Mouse (Mus musculus): ENCODE results near the gene Olfr355.

The Olfr355 gene

DNA sequence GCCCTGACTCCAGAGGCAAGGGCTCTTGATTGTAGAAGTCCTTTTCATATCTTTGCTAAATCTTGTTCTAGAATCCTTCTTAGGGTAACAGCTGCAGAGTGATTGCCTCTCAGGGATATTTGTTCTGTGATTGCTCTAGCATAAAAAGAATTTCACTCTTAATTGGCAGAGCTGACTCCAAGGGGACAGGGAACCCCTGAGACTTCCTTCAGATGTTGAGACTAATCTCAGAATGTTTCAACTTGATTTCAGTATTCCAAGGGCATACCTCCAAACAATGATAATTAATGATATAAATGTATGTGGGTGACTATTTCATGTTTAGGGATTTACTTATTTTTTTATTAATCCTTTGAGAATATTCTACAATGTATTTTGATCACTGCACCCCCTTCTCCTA, at the start of gene Olfr355:
Gene Olfr355 (minus strand): TSS at position 101 of the 400 bp plus-strand sequence.
- DNase-seq (ENCODE audit: low spot score in 2 of 2): no peak

DNA sequence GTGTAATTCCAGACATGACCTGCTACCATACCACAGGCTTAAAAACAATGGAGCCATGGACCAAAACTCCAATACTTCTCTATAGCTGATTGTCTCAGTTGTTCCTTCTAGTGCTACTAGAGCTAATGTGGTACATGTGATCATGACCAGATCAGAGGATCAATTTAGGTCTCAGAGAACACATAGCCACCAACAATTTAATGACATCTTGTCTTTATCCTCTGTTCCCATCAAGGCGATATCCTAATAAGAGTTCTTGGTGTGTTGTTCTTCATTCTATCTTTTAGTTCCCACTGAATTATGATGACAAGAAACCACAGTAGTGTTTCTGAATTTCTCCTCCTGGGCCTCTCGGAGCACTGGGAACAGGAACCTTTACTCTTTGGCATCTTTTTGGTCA, 8.1 kb upstream of the Olfr355 start, which contains the start of gene Olfr356:
Gene Olfr356 (plus strand): TSS at position 301 of the 400 bp plus-strand sequence.
- DNase-seq (ENCODE audit: low spot score in 2 of 2): no peak

- DNase-seq (ENCODE audit: low spot score in 2 of 2): no peak
Measured at GRCm38 (mm10) chr2:36905380-36905779, 23.3 kb downstream of the Olfr355 start, which contains the start of gene Olfr354. Olfr354 (plus strand) TSS chr2:36905680.

DNA sequence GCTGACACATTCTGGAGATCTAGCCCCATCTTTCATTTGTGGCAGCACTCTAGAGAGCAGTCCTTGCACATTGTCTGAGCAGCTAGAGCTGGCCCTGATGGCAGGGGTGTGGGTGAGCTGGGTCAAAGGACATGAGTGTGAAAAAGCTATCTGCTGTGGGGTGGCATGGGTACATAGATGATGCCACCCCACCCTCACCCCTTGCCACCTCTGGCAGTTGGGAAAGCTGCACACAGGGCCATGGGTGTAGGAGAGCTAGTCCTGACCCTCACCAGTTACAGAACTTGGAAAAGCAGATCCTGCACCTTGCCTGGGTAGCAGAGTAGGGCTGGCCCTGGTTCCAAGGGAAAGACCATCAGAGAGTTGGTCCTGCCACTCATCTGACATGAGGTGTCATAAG, 31.6 kb downstream of the Olfr355 start:
- no peak for DNase-seq (ENCODE audit: low spot score in 2 of 2)

- no peak for DNase-seq (ENCODE audit: low spot score in 2 of 2)
Measured at GRCm38 (mm10) chr2:36892836-36893235, 35.9 kb downstream of the Olfr355 start, which contains the start of gene Olfr353. Olfr353 (minus strand) TSS chr2:36892936.

All from spleen, postnatal 14 days (tissue).